Mouse (Mus musculus) urinary bladder, postnatal 4 days (tissue): ENCODE measurements around the gene Mogat2.
A peak's percentile ranks its signal among the peaks of the same experiment; 100 is the strongest.

Experiments
- DNase-seq, 2 experiments: peaks; one replicate each; pipeline ENCODE4 v3.0.0; 2021 to 2022; ENCODE audit warnings: low spot score in 2 of 2

Mogat2 gene

DNA sequence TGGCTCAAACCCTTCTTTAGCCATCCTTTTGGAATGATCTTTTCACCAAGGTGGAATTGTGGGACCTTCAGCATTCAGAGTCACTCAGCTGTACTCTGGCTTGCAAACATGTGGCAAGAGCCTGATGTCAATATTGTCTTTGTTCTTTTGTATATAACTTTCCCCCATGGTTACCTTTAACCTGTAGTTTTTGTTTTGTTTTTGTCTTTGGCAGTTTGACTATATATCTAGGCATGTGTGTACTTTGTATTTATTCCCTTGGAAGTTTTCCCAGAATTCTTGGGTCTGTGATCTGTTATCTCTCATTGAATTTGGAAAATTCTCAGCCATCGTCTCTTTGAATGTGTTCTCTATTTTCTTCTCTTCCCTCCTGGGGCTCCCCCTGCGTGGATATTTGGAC lies 43.9 kb downstream of the Mogat2 start:
- DNase-seq, result no peak

GRCm38 (mm10) chr7:99193926-99194325 lies 44.5 kb downstream of the Mogat2 start:
- no peak for DNase-seq

GRCm38 (mm10) chr7:99191411-99191810 lies 47.0 kb downstream of the Mogat2 start:
- DNase-seq, result no peak

GRCm38 (mm10) chr7:99189885-99190284 lies 48.5 kb downstream of the Mogat2 start:
- no peak for DNase-seq

- DNase-seq, result no peak
Measured at GRCm38 (mm10) chr7:99188630-99189029, 49.8 kb downstream of the Mogat2 start.

- no peak for DNase-seq
Measured at GRCm38 (mm10) chr7:99187451-99187850, 51.0 kb downstream of the Mogat2 start.

- no peak for DNase-seq
Measured at GRCm38 (mm10) chr7:99185405-99185804, 53.0 kb downstream of the Mogat2 start.

GRCm38 (mm10) chr7:99183751-99184150 lies 54.7 kb downstream of the Mogat2 start:
- DNase-seq, result no peak

DNA sequence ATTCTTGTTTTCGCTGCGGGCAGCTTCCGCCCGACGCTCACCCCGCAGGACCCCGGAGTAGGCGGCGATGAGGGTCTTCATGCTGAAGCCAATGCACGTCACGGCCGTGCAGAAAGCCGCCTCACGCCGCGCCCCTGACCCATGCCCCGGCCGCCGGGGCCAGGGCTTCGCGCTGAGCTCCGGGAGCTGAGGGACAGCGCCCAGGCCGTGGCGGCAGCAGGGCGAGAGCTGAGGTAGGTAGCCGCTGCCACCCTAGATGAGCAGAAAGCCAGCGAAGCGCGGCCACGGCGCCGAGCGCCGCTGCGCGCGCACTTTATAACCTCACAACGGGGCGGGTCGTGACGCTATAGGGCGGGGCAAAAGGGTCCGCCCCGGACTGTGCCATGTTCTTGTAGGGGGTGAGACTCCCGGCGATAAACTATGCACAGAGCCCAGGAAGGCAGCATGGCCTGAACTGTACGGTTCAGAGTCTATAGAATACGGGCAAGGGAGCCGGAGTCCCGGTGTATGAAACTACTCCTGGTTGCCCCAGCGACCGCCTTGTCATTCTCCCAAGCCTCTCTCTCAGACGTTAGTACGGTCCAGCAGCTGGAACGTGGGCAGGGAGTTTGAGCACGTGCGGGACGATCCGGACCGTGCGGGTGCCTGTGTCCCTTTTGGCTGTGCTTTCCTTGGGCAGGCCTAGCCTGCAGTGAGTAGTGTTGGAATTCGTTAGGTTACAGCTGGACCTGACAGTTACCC lies 55.8 kb downstream of the Mogat2 start, which contains the start of gene Dgat2:
Gene Dgat2 (minus strand): TSS at position 288 of the 741 bp plus-strand sequence.
- DNase-seq, result peak; percentile 87 to 92

- DNase-seq, result no peak
Measured at GRCm38 (mm10) chr7:99181619-99182431, 56.6 kb downstream of the Mogat2 start.

DNA sequence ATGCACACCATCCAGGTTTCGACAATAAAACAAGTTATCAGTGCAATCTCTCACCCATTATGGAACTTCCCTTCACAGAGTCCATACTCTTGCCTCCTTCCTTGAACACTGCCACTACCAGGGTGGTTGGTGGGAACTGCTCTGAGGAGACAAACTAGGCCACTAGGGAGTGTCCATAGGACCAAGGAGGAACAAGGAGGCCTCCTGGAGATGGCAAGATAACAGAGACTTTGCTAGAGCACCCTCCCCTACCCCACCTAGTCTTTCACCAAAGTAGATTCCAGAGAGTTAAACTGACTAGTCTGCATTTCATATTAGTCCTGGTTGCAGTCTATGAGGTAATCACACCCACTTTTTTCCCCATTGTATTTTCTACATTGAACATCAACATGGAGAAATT lies 58.3 kb downstream of the Mogat2 start:
- no peak for DNase-seq

GRCm38 (mm10) chr7:99179271-99179670 lies 59.1 kb downstream of the Mogat2 start:
- DNase-seq, result no peak

- no peak for DNase-seq
Measured at GRCm38 (mm10) chr7:99177386-99177785, 61.0 kb downstream of the Mogat2 start.

DNA sequence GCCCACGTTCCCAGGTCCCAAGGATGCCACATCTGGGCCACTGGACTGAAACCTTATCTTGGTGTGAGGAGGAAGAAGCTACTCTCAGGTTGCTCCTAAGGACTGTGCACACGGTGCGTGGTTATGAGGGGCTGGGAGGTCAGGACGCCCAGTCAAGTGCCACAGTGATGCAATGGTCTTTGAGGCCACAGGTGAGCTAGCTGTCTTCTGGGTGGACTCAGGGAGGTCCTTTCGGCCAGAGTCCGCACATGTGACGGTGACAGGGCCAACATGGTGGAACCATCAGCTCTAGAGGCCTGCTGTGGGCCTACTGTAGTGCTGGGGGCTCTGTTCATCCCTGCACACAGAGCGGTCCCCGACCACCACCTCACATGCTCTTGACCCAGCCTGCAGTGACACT lies 62.8 kb downstream of the Mogat2 start:
- no peak for DNase-seq

DNA sequence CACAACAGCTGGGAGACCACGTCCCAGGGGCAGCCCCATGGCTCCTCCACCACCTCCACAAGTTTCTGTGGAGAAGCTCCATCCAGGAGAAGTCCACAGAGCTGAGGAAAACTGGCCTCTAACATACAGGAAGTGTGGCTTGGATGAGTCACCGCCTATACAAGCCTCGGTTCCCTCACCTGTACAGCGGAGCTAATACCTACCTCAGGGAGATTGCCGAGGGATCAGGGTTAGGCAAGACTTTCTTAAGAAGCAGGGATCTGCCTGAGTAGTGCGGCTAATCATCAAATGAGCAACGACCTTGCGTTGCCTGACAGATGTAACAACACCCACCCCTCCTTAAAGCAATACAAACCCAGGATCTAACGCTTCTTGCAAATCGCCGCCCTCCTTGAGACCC lies 63.3 kb downstream of the Mogat2 start:
- no peak for DNase-seq

DNA sequence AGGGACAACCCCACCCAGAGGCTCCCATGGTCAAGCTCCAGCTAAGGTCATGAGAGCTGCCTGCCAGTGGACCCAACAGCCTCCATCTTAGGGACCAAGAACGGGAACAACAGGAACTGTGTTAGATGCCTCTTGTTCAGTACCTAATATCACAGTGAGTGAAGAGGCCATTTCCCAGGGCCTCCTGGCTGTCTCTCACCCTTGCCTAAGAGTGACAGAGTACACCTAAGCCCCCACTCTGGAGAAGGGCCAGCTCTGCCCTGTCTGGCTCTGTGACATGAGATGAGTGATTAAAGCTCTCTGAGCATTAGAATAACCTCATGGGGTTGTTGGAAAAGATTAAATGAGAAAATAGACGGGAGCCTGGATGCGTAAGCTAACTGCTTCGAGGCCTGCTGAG lies 64.4 kb downstream of the Mogat2 start:
- DNase-seq, result no peak

DNA sequence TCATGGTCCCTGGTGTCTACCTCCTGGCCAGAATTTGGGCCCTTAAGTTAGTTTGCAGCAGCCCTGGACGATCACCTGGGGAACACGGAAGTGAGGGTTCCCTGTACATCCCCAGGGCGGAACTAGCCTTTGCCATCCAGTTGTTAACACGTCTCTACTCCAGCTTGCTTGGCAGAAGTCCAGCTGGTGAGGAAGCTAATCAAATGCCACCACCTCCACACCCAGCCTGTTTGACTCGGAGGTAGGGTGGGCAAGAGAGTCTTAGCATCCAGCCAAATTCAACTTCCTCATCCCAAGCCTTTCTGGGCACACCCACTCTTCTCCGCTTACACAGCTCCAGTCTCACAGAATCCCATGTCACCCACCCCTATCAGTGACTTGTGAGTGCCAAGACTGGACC lies 65.5 kb downstream of the Mogat2 start:
- DNase-seq, result no peak

DNA sequence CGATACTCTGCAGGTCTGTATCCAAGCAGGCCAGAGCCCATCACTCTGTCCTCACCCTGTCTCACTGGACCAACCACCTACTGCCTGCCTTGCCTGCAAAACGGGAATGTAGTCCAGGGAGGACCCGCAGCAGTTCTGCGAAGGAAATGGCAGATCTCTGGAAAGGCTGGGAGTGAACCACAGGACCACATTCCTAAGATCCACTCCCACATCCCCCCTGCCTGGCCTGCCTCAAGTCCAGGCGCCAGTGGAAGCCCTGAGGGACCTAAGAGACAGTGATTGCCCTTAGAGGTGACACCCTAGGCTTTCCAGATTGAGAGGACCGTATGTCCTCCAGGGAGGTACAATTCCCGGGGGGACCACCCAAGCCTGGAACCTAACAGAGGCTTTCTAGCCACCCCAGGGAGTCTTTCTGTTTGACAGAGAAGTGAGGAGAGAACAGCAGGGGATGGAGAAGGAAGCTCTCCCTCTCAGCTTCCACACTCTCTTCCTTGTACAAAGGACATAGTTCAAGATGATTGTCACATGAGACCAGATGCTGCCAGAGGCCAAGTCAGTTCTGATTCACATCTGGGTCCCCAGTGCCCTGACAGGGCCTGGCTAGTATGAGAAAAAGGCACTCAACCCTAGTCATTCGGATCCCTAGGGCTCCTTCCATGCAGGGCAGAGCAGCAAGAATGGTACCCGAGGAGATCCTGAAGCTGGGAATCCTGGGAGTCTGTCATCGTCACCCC lies 66.5 kb downstream of the Mogat2 start:
- no peak for DNase-seq

DNA sequence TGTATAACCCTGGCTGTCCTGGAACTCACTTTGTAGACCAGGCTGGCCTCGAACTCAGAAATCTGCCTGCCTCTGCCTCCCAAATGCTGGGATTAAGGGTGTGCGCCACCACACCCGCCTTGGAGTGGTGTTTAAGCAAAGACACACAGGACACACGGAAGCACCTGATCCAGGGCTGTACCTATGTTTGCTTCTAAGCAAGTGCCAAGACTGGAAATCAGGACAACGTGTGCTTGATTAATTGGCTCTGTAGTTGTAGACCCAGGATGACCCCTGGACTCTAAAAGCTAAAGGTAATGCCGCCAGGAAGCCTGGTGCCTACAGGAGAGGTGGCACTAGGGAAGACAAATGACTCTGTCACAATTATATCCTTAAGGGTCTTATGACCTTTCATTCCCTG lies 67.9 kb downstream of the Mogat2 start:
- no peak for DNase-seq

DNA sequence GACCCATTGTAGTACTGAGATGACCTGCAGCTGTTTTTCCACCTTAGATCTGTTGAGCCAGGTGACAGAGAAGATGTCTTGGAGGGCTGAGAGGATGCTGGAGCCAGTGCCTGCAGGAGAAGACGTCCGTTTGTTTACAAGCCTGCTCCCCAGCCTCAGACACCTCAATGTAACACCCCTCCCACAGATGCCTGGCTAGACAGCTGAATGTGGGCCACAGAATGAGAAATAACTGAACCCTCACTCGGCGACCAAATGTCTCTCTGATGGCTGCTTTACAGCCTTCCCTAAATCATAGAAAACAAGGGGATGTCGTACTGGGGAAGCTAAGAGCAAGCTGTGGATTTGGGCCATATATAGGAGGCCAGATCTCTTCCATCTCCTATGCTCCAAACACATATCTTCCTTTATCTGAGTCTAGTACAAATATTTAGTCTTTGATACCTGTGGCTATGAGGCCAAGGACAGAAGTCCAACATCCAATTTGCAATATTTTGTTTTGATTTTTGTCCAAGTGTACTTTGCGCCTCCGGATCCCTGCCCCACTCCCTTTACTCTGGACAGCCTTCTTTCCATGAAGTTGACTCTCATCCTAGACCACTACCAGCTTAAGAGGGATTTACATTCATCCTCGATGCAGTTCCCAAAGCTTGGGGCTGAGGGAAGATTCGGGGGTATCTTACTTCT lies 68.6 kb downstream of the Mogat2 start:
- no peak for DNase-seq
